24 mouse cellular contexts compared by ENCODE assay signal in genomic region chr9:80272951-80273350, GRCm38 (mm10).
A peak's percentile ranks its signal among the peaks of the same experiment; 100 is the strongest.
DNase-seq lines count a peak whose midpoint lies in the region; ATAC-seq and TF ChIP-seq lines count a peak whose summit lies in the region.
"Had no signal": no experiment of that assay in that cellular context is flagged by ENCODE, and none has a peak within 500 bp of the region (broad histone marks: within the 10 kb centered on the region; RNA-seq: fewer than 3 reads in every experiment).

No protein-coding gene starts in this region.

- H3K4me3 ChIP-seq in midbrain, embryonic 12.5 days = no peak overlapping the region
- no peak overlapping the region for H3K4me3 ChIP-seq in midbrain, postnatal 0 days (ENCODE audit: low read depth, low read length)
- no peak overlapping the region for H3K4me3 ChIP-seq in forebrain, embryonic 16.5 days (replicated peaks; ENCODE audit: low read length)
- H3K4me3 ChIP-seq in midbrain, embryonic 16.5 days (ENCODE audit: low read depth, low read length) = no peak overlapping the region
- H3K4me3 ChIP-seq: erythroblast, embryonic 14.5 days; limb, embryonic 10.5 days; limb, embryonic 15.5 days; liver, embryonic 13.5 days had no signal

- H3K9me3 ChIP-seq in midbrain, embryonic 12.5 days = no peaks in the 10 kb centered on the region
- H3K9me3 ChIP-seq in midbrain, postnatal 0 days (ENCODE audit: low read length) = no peaks in the 10 kb centered on the region
- H3K9me3 ChIP-seq in forebrain, embryonic 16.5 days (ENCODE audit: control insufficient read depth, low read length) = no peaks in the 10 kb centered on the region
- no peaks in the 10 kb centered on the region for H3K9me3 ChIP-seq in midbrain, embryonic 16.5 days (replicated peaks; ENCODE audit: control insufficient read depth, low read length, poor library complexity, severe bottlenecking)
- H3K9me3 ChIP-seq: limb, embryonic 10.5 days; limb, embryonic 15.5 days; liver, embryonic 13.5 days had no signal

- 0 out of 2 replicates have a peak, but pooled peaks have one; percentile 20 for ATAC-seq in midbrain, embryonic 12.5 days (ENCODE audit: low FRiP score, low read depth)
- no peak for ATAC-seq in midbrain, postnatal 0 days (ENCODE audit: low FRiP score)
- ATAC-seq in forebrain, embryonic 16.5 days = peak; percentile 80
- peak; percentile 38; the same call in 1 of the 2 replicates for ATAC-seq in midbrain, embryonic 16.5 days
- ATAC-seq in frontal cortex, adult (ENCODE audit: low TSS enrichment) = no peak
- ATAC-seq: intestine, postnatal 0 days; lung, postnatal 0 days had no signal

- H3K36me3 ChIP-seq in midbrain, embryonic 12.5 days = no peaks in the 10 kb centered on the region
- H3K36me3 ChIP-seq in midbrain, postnatal 0 days (ENCODE audit: insufficient read depth, low read length) = peaks cover 2% of the 10 kb centered on the region; the same call in 1 of the 2 replicates
- no peaks in the 10 kb centered on the region for H3K36me3 ChIP-seq in forebrain, embryonic 16.5 days (ENCODE audit: control insufficient read depth, insufficient read depth)
- H3K36me3 ChIP-seq in midbrain, embryonic 16.5 days (ENCODE audit: control insufficient read depth, insufficient read depth, low read length) = no peaks in the 10 kb centered on the region
- H3K36me3 ChIP-seq: limb, embryonic 10.5 days; liver, embryonic 13.5 days had no signal

- H3K27me3 ChIP-seq in midbrain, embryonic 12.5 days = no peaks in the 10 kb centered on the region
- no peaks in the 10 kb centered on the region for H3K27me3 ChIP-seq in midbrain, postnatal 0 days (ENCODE audit: insufficient read depth, low read length)
- H3K27me3 ChIP-seq in forebrain, embryonic 16.5 days (replicated peaks; ENCODE audit: control insufficient read depth, insufficient read depth, low read length) = no peaks in the 10 kb centered on the region
- no peaks in the 10 kb centered on the region for H3K27me3 ChIP-seq in midbrain, embryonic 16.5 days (ENCODE audit: control insufficient read depth, insufficient read depth, low read depth, low read length)
- H3K27me3 ChIP-seq: limb, embryonic 15.5 days; liver, embryonic 13.5 days had no signal

- no peak overlapping the region for H3K27ac ChIP-seq in midbrain, embryonic 12.5 days (replicated peaks)
- H3K27ac ChIP-seq in midbrain, postnatal 0 days (ENCODE audit: low read depth, low read length) = no peak overlapping the region
- no peak overlapping the region for H3K27ac ChIP-seq in forebrain, embryonic 16.5 days (ENCODE audit: low read length)
- no peak overlapping the region for H3K27ac ChIP-seq in midbrain, embryonic 16.5 days (ENCODE audit: low read length)
- H3K27ac ChIP-seq: hindbrain, embryonic 14.5 days; limb, embryonic 10.5 days; limb, embryonic 15.5 days; liver, embryonic 13.5 days; macrophage had no signal

- 62% methylated on average over 1 of the region's 1 CpGs for WGBS in midbrain, embryonic 12.5 days
- 59% methylated on average over 1 of the region's 1 CpGs for WGBS in midbrain, postnatal 0 days
- WGBS in forebrain, embryonic 16.5 days = 15% methylated on average over 1 of the region's 1 CpGs
- 53% methylated on average over 1 of the region's 1 CpGs for WGBS in midbrain, embryonic 16.5 days

- H3K4me1 ChIP-seq in midbrain, embryonic 12.5 days = 0 out of 2 replicates have a peak, but pooled peaks cover 5% of the 10 kb centered on the region
- no peaks in the 10 kb centered on the region for H3K4me1 ChIP-seq in midbrain, postnatal 0 days (ENCODE audit: insufficient read depth, low read length)
- peaks cover 6% of the 10 kb centered on the region; the same call in 1 of the 2 replicates for H3K4me1 ChIP-seq in forebrain, embryonic 16.5 days (replicated peaks; ENCODE audit: control insufficient read depth, insufficient read depth, low read length)
- no peaks in the 10 kb centered on the region for H3K4me1 ChIP-seq in midbrain, embryonic 16.5 days (ENCODE audit: control insufficient read depth, insufficient read depth, low read length)
- H3K4me1 ChIP-seq: limb, embryonic 15.5 days; liver, embryonic 13.5 days had no signal

- H3K4me2 ChIP-seq in midbrain, embryonic 12.5 days (replicated peaks) = no peak overlapping the region
- H3K4me2 ChIP-seq in midbrain, postnatal 0 days (ENCODE audit: low read depth, low read length, poor library complexity, severe bottlenecking) = no peak overlapping the region
- H3K4me2 ChIP-seq in forebrain, embryonic 16.5 days (ENCODE audit: low read length) = no peak overlapping the region
- H3K4me2 ChIP-seq in midbrain, embryonic 16.5 days (ENCODE audit: low read length) = no peak overlapping the region
- H3K4me2 ChIP-seq: hindbrain, embryonic 14.5 days; limb, embryonic 15.5 days; liver, embryonic 13.5 days had no signal

- no peak for DNase-seq in midbrain, postnatal 0 days (ENCODE audit: low spot score)
- DNase-seq in ovary, adult 18-20 months (ENCODE audit: low spot score) = no peak
- no peak for DNase-seq in kidney, adult 9 months
- DNase-seq: adrenal gland, postnatal 25 days; cerebellum, adult 18-20 months; cerebellum, postnatal 10 days; gastrocnemius, postnatal 10 days; kidney, postnatal 14 days; layer of hippocampus, adult 9-11 months; liver, embryonic 13.5 days; lung, adult 18-20 months; thymus, adult 2 months; thymus, postnatal 36 days had no signal

- no peak for TF ChIP-seq CTCF in midbrain, postnatal 0 days (IDR thresholded peaks at IDR 0.05)

- no peak overlapping the region for H3K9ac ChIP-seq in midbrain, embryonic 12.5 days (replicated peaks)
- H3K9ac ChIP-seq in midbrain, postnatal 0 days (replicated peaks; ENCODE audit: low read length, poor library complexity, severe bottlenecking) = no peak overlapping the region
- no peak overlapping the region for H3K9ac ChIP-seq in forebrain, embryonic 16.5 days (replicated peaks; ENCODE audit: low read depth, low read length)
- no peak overlapping the region for H3K9ac ChIP-seq in midbrain, embryonic 16.5 days (ENCODE audit: low read depth, low read length)
- H3K9ac ChIP-seq: hindbrain, embryonic 14.5 days; limb, embryonic 15.5 days; liver, embryonic 13.5 days had no signal

Comparison
In these comparisons a context has a peak if more than half of its experiments do, and no peak if none do; other contexts are left out.
1. ATAC-seq: peak in midbrain, embryonic 12.5 days (single experiment), forebrain, embryonic 16.5 days (single experiment) and midbrain, embryonic 16.5 days (single experiment); none in midbrain, postnatal 0 days (single experiment) and frontal cortex, adult (single experiment).